Mouse (Mus musculus): ENCODE measurements around the gene Gm1123.

- TF ChIP-seq MAFK (IDR thresholded peaks at IDR 0.05; ENCODE audit: insufficient read depth, low read depth, low read length) (no peak), ZNF384 (IDR thresholded peaks at IDR 0.05; ENCODE audit: low read depth, low read length) (no peak), CHD2 (IDR thresholded peaks at IDR 0.05; ENCODE audit: low read depth, low read length) (no peak)
Observed at GRCm38 (mm10) chr9:99057751-99058150, 22.2 kb upstream of the Gm1123 start.

Data from ES-E14 (cell line).